Mouse (Mus musculus): ENCODE data around the gene Krtap5-2. TPM values are rescaled to one million over a fixed set of nuclear protein-coding genes. Genes with fewer than 3 reads are reported as not detected.
"Not testable (repeated sequence)": the region's sequence is repeated elsewhere in the genome, so short reads cannot be mapped to it uniquely, and the experiment has no call there.

Krtap5-2 gene
- not detected in 2 replicates for polyA plus RNA-seq (2015; fragmentation: Nextera tagmentation; extraction: Ambion mirVana)

DNA sequence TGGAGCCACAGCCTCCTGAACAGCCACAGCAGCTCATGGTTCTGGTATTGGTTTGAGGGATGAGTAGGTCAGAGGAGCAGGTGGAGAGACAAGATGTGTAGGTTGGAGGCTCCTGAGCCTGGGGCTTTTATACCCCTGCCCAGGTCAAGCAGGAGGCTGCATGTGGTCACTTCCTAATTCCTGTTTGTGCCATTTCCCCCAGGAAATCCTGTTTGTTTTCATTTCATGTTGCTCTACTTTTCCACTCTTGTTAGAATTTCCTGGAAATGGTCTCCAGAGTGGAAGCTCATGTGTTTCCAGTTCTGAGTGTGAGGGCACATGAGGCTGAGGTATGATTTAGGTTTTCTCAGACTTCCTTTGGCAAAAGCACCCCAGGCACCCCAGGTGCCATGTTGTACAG is at the start of gene Krtap5-2:
Gene Krtap5-2, minus strand, starts transcription at position 101 of the 400 bp plus-strand sequence.
- ATAC-seq (ENCODE audit: insufficient read depth, low FRiP score, low read depth); H3K4me1 ChIP-seq; H3K9ac ChIP-seq; H3K27ac ChIP-seq; H3K4me3 ChIP-seq (replicated peaks); H3K9me3 ChIP-seq; H3K27me3 ChIP-seq (replicated peaks); H3K36me3 ChIP-seq; H3K4me2 ChIP-seq: not testable (repeated sequence)

DNA sequence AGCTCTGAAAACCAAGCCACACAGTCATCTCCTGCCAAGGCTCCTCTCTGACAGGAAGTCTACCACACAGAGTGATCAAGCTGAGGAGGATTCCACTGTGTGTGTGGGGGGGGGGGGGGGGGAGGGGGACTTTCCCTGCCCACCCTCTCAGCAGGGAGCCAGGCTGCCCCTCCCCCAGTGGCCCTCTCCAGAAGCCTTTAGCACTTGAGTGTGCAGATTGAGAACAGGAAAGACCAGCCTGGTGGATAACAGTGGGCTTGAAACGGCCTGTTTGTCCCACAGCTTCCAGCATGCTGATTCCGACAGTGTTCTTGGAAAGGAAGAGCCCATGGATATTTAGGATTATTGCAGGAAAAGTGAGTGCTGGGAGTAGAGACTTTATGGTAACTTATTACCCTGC is 48.7 kb upstream of the Krtap5-2 start:
- Histone ChIP-seq H3K4me1 (no peaks in the 10 kb centered on the region), H3K9me3 (no peaks in the 10 kb centered on the region), H3K9ac (no peak overlapping the region), H3K36me3 (no peaks in the 10 kb centered on the region), H3K27me3 (replicated peaks) (no peaks in the 10 kb centered on the region), H3K27ac (no peak overlapping the region), H3K4me3 (replicated peaks) (no peak overlapping the region), H3K4me2 (no peak overlapping the region)
- WGBS = 35% methylated on average over 2 of the region's 2 CpGs
- no peak for ATAC-seq (ENCODE audit: insufficient read depth, low FRiP score, low read depth)

DNA sequence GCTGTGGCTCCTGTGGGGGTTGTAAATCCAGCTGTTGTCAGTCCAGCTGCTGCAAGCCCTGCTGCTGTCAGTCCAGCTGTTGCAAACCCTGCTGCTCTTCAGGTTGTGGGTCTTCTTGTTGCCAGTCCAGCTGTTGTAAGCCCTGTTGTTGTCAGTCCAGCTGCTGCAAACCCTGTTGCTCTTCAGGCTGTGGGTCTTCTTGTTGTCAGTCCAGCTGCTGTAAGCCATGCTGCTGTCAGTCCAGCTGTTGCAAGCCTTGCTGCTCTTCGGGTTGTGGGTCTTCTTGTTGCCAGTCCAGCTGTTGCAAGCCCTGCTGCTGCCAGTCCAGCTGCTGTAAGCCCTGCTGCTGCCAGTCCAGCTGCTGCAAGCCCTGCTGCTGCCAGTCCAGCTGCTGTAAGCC is 36.3 kb upstream of the Krtap5-2 start:
- H3K9ac ChIP-seq; ATAC-seq (ENCODE audit: insufficient read depth, low FRiP score, low read depth); H3K9me3 ChIP-seq; H3K4me3 ChIP-seq (replicated peaks); H3K4me2 ChIP-seq; H3K27ac ChIP-seq; H3K27me3 ChIP-seq (replicated peaks); H3K36me3 ChIP-seq; H3K4me1 ChIP-seq: not testable (repeated sequence)
- WGBS = 55% methylated on average over 1 of the region's 1 CpGs

DNA sequence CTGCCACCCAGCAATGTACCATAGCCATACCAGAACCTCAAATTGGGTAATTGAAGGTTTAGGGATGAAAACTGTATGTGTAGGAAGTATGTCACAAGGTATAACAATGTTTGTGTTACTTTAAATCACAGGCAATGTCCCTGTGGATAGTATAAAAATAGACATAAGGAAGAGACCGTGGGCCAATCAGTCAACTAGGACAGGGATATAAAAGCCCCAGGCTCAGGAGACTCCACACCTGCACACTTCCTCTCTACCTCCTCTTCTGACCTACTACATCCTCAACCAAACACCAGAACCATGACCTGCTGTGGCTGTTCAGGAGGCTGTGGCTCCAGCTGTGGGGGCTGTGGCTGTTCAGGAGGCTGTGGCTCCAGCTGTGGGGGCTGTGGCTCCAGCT is 35.8 kb upstream of the Krtap5-2 start, which contains the start of gene Gm7579:
Gene Gm7579, plus strand, starts transcription at position 301 of the 400 bp plus-strand sequence.
- Histone ChIP-seq H3K9me3 (no peaks in the 10 kb centered on the region), H3K4me2 (no peak within 1 kb of the TSS), H3K4me1 (no peaks in the 10 kb centered on the region), H3K36me3 (no peaks in the 10 kb centered on the region), H3K4me3 (replicated peaks) (no peak within 1 kb of the TSS), H3K27me3 (replicated peaks) (no peaks in the 10 kb centered on the region), H3K9ac (no peak within 1 kb of the TSS), H3K27ac (no peak within 1 kb of the TSS)
- ATAC-seq (ENCODE audit: insufficient read depth, low FRiP score, low read depth) = no peak
- WGBS = 70% methylated on average over 1 of the region's 1 CpGs

DNA sequence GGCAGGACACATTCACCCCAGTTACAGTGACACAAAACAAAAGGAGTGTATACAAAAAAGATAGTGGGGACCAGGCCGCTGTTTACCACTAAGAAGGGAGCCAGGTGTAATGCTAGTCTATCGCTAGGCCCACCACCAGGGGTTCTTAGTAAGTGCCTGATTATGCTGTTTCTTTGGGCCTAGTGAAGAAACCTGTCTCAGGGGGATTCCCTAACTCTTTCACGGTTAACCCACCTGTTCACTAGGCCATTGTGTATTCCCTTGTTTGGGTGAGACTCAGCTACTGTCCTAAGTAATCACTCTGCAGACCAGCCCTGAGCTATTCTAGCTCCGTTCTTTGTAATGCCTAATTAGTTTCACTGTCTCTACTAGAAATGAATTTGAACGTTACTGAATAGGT is 31.1 kb upstream of the Krtap5-2 start:
- H3K9me3 ChIP-seq; H3K4me2 ChIP-seq; ATAC-seq (ENCODE audit: insufficient read depth, low FRiP score, low read depth); H3K4me3 ChIP-seq (replicated peaks); H3K27ac ChIP-seq; H3K27me3 ChIP-seq (replicated peaks); H3K4me1 ChIP-seq; H3K9ac ChIP-seq; H3K36me3 ChIP-seq: not testable (repeated sequence)
- WGBS = 80% methylated on average over 5 of the region's 5 CpGs

DNA sequence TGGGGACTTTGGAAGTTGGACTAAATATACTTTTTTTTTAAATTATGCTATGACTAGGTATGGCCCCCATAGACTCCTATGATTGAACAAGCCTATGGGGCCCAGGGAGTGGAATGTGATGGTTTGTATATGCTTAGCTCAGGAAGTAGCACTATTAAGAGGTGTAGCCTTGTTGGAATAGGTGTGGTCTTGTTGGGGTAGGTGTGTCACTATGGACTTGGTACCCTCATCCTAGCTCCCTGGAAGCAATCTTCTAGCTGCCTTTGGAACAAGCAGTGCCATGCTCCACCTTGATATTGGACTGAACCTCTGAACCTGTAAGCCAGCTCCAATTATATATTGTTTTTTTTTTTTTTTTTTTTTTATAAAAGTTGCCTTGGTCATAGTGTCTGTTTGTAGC is 29.7 kb upstream of the Krtap5-2 start:
- Histone ChIP-seq H3K4me3 (replicated peaks) (no peak overlapping the region), H3K27ac (no peak overlapping the region), H3K27me3 (replicated peaks) (no peaks in the 10 kb centered on the region), H3K9me3 (no peaks in the 10 kb centered on the region), H3K36me3 (no peaks in the 10 kb centered on the region), H3K4me2 (no peak overlapping the region), H3K9ac (no peak overlapping the region), H3K4me1 (no peaks in the 10 kb centered on the region)
- no peak for ATAC-seq (ENCODE audit: insufficient read depth, low FRiP score, low read depth)

DNA sequence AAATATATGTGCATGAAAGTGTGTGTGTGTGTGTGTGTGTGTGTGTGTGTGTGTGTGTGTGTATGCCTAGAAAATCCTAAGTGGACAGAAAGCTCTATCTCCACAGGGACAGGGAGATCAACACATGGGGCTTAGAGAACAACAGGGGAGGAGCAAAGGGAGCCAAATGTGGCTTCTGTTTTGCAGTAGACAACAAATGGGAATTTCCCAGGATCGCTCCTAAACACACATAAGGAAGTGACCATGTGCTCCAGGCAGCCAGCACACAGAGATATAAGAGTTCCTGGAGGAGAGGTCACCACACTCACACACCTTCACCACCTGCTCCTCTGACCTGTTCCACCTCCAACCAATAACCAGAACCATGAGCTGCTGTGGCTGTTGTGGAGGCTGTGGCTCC is 25.3 kb upstream of the Krtap5-2 start, which contains the start of gene Krtap5-3:
Gene Krtap5-3, plus strand, starts transcription at position 301 of the 400 bp plus-strand sequence.
- Histone ChIP-seq H3K4me2 (no peak within 1 kb of the TSS), H3K9me3 (no peaks in the 10 kb centered on the region), H3K36me3 (no peaks in the 10 kb centered on the region), H3K27ac (no peak within 1 kb of the TSS), H3K9ac (no peak within 1 kb of the TSS), H3K4me1 (no peaks in the 10 kb centered on the region), H3K4me3 (replicated peaks) (no peak within 1 kb of the TSS), H3K27me3 (replicated peaks) (no peaks in the 10 kb centered on the region)
- 42% methylated on average over 1 of the region's 1 CpGs for WGBS
- ATAC-seq (ENCODE audit: insufficient read depth, low FRiP score, low read depth) = no peak

DNA sequence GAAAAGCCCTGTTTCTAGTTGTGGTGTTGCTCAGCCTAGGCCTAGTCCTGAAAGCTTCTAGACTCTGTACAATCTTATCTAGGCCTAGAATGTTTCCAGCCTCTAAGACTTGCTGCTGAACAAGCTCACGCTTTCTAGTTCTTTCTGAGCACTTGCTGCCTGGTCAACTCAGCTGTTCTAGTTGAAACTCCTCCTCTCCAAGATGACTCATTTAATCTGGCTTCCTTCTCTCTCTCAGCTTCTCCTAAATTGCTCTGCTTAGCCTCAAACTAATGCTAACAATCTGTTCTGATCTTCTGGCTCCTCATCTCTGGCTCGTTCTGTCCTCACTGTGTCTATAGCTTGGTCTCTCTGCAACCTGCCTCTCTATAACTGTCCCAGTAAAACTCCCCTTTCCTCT is 22.9 kb upstream of the Krtap5-2 start:
- no peak overlapping the region for H3K27ac ChIP-seq
- H3K27me3 ChIP-seq (replicated peaks) = no peaks in the 10 kb centered on the region
- H3K36me3 ChIP-seq = no peaks in the 10 kb centered on the region
- H3K4me1 ChIP-seq = no peaks in the 10 kb centered on the region
- ATAC-seq (ENCODE audit: insufficient read depth, low FRiP score, low read depth) = no peak
- no peak overlapping the region for H3K9ac ChIP-seq
- no peak overlapping the region for H3K4me2 ChIP-seq
- no peaks in the 10 kb centered on the region for H3K9me3 ChIP-seq
- WGBS = 68% methylated on average over 2 of the region's 2 CpGs
- no peak overlapping the region for H3K4me3 ChIP-seq (replicated peaks)

DNA sequence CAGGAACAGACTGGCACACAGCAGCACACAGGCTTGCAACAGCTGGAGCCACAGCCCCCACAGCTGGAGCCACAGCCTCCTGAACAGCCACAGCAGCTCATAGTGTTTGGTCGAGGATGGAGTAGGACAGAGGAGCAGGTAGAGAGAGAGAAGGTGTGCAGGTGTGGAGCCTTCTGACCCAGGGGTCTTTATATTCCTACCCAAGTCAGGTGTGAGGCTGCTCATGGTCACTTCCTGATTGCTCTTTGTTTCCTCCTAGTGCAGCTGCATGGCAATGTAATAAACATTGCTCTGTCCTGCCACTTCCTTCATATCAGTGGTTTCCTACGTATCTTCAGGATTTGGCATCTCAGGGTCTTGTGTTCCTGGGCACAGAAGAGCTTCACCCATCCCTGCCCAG is 14.5 kb upstream of the Krtap5-2 start, which contains the start of gene Gm10153:
Gene Gm10153, minus strand, starts transcription at position 101 of the 400 bp plus-strand sequence.
- WGBS = 34% methylated on average over 2 of the region's 2 CpGs

DNA sequence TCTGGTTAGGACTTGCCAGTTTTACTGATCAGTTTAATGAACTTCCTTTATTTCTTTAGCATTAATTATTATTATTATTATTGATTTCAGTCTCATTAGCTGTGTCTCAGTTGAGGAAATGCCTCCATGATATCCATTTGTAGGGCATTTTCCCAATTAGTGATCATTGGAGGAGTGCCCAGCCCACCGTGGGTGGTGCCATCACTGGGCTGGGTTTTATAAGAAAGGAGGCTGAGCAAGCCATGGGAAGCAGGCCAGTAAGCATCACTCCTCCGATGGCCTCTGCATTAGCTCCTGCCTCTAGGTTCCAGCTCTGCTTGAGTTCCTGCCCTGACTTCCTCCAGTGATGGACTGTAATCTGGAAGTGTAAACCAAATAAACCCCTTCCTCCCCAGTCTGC is 12.4 kb upstream of the Krtap5-2 start:
- no peaks in the 10 kb centered on the region for H3K27me3 ChIP-seq (replicated peaks)
- 70% methylated on average over 2 of the region's 2 CpGs for WGBS

More for the DNA sequence above, 14.5 kb upstream of the Krtap5-2 start, which contains the start of gene Gm10153:
- no peak within 1 kb of the TSS for H3K4me3 ChIP-seq (replicated peaks)
- H3K36me3 ChIP-seq = no peaks in the 10 kb centered on the region
- H3K4me1 ChIP-seq = no peaks in the 10 kb centered on the region
- H3K9me3 ChIP-seq = no peaks in the 10 kb centered on the region
- no peak within 1 kb of the TSS for H3K27ac ChIP-seq
- H3K27me3 ChIP-seq (replicated peaks) = no peaks in the 10 kb centered on the region
- ATAC-seq (ENCODE audit: insufficient read depth, low FRiP score, low read depth) = no peak
- no peak within 1 kb of the TSS for H3K4me2 ChIP-seq
- no peak within 1 kb of the TSS for H3K9ac ChIP-seq

DNA sequence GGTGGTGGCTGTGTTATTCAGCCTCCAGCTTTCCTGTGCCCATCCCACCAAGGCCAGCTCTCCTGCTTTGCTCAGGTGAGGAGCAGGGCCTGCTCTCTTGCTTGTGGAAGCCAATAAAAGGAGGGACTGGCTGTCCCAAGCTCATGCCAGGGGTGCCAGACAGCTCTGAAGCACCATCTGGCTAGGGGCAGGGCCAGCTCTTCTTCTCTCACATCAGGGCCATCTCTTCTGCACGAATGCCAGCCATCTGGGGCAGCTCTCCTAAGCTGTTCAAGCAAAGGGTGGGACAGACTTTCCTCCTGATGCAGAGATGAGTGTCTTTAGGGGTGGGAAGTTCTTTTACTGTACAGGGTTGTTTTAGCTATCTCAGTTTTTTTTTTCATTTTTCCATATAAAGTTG is 5.2 kb upstream of the Krtap5-2 start:
- Histone ChIP-seq H3K4me1 (no peaks in the 10 kb centered on the region), H3K4me3 (replicated peaks) (no peak overlapping the region), H3K9ac (no peak overlapping the region), H3K4me2 (no peak overlapping the region), H3K36me3 (no peaks in the 10 kb centered on the region), H3K9me3 (no peaks in the 10 kb centered on the region), H3K27me3 (replicated peaks) (no peaks in the 10 kb centered on the region), H3K27ac (no peak overlapping the region)
- WGBS = 25% methylated on average over 1 of the region's 1 CpGs
- no peak for ATAC-seq (ENCODE audit: insufficient read depth, low FRiP score, low read depth)

More for the DNA sequence above, 12.4 kb upstream of the Krtap5-2 start:
- no peaks in the 10 kb centered on the region for H3K36me3 ChIP-seq
- no peak overlapping the region for H3K4me2 ChIP-seq
- no peaks in the 10 kb centered on the region for H3K4me1 ChIP-seq
- H3K9me3 ChIP-seq = no peaks in the 10 kb centered on the region
- H3K9ac ChIP-seq = no peak overlapping the region
- no peak overlapping the region for H3K4me3 ChIP-seq (replicated peaks)
- ATAC-seq (ENCODE audit: insufficient read depth, low FRiP score, low read depth) = no peak
- no peak overlapping the region for H3K27ac ChIP-seq

DNA sequence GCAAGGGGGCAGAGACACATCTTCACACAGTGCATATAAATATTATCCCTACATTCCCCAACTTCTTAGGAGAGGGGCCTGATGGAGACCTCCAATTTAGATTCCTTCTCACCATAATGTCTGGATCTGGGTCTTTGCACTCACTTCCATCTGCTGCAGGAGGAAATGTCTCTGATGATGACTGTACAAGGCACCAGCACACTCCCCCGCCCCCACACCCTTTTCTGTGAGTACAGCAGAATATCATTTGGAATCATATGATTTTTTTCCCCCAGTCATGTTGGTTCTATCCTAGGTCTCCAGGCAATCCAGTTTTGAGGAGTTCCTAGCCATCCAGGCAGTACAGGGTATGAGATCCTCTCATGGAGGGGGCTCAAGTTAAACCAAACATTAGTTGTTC is 2.9 kb upstream of the Krtap5-2 start:
- H3K9me3 ChIP-seq = no peaks in the 10 kb centered on the region
- H3K4me2 ChIP-seq = no peak overlapping the region
- H3K4me3 ChIP-seq (replicated peaks) = no peak overlapping the region
- no peaks in the 10 kb centered on the region for H3K27me3 ChIP-seq (replicated peaks)
- H3K27ac ChIP-seq = no peak overlapping the region
- H3K4me1 ChIP-seq = no peaks in the 10 kb centered on the region
- no peak for ATAC-seq (ENCODE audit: insufficient read depth, low FRiP score, low read depth)
- WGBS = 76% methylated on average over 1 of the region's 1 CpGs
- H3K36me3 ChIP-seq = no peaks in the 10 kb centered on the region
- H3K9ac ChIP-seq = no peak overlapping the region

DNA sequence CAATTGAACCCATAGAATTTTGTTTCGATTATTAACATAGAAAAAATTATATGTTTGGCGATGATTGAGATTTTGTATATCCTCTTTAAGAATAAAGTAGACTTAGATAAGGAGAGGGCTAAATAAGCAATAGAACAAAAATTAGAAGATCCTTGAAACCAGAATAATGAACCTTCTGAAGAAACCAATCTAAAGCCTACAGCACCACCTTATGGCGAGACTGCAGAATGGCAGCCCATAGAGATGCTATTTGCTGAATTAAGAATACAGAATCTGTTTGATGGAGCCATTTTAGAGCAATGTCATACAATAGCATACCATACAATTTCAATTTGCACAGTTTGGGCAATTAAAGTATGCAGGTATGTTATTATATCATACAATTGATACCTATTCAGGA is 6.0 kb downstream of the Krtap5-2 start:
- Histone ChIP-seq H3K9me3 (no peaks in the 10 kb centered on the region), H3K4me3 (replicated peaks) (no peak overlapping the region), H3K27ac (no peak overlapping the region), H3K36me3 (no peaks in the 10 kb centered on the region), H3K4me2 (no peak overlapping the region), H3K27me3 (replicated peaks) (no peaks in the 10 kb centered on the region), H3K9ac (no peak overlapping the region), H3K4me1 (no peaks in the 10 kb centered on the region)
- no peak for ATAC-seq (ENCODE audit: insufficient read depth, low FRiP score, low read depth)
- WGBS = 49% methylated on average over 3 of the region's 3 CpGs

All from stomach, embryonic 15.5 days (tissue).